Mouse (Mus musculus): ENCODE results near the gene Rfx6. TPM values are rescaled to one million over a fixed set of nuclear protein-coding genes. Genes with fewer than 3 reads are reported as not detected.

Gene Rfx6
- not detected for total RNA-seq (2023)

DNA sequence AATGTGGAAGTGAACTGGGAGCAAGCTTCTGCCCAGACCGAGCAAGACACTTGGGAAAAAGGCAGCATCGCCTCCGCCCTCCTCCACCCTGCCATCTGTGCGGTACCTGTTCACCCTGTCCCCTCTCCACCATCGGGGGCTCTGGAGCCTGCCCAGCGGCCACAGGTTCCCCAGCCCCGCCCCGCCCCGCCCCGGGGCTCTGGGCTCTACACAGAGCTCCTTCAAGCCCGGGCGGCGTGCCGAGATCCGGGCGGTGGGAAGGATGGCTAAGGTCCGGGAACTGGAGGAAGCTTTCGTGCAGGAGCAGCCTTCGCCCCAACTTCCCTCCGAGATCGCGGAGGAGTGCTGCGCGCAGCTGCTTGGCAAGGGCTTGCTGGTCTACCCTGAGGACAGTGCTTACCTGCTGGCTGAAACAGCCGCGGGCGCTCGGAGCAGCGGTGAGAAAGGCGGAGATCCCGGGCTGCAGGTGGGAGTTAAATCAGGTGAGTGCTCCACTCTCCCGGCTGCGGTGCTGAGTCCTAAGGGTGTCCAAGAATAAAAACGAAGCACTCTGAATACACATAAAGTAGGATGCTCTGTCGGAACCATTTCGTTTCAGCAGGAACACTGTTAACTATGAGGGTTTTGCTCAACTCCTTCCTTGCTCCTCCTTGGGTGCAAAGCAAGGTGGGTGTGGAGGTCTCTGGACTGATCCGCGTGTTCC, at the start of gene Rfx6:
TSS of gene Rfx6 (plus strand) at position 209 of the 703 bp plus-strand sequence.

GRCm38 (mm10) chr10:51631411-51632136, 46.0 kb upstream of the Rfx6 start, which contains the start of gene Gprc6a:
Gene Gprc6a, minus strand, starts transcription at chr10:51631461.

Other genes with a start within 250 kb of the Rfx6 start
- 100 to 1,000 TPM; 130 to 139 TPM for gene Gm49339, start 197.1 kb upstream of the Rfx6 start, total RNA-seq (2023)
- 1,000 to 10,000 TPM; 1,115 to 1,144 TPM for gene Lilr4b, start 197.1 kb upstream of the Rfx6 start, total RNA-seq (2023)
- gene Lilrb4a, start 186.8 kb upstream of the Rfx6 start, total RNA-seq (2023) = 100 to 1,000 TPM; 777 to 907 TPM
- gene Fam162b, start 87.2 kb upstream of the Rfx6 start, total RNA-seq (2023) = not detected
- not detected for gene Gprc6a, start 46.3 kb upstream of the Rfx6 start, total RNA-seq (2023)

All from neutrophil, adult 59 days (primary cell).